Mouse (Mus musculus) midbrain, postnatal 0 days (tissue): ENCODE results near the gene Nup62. TPM values are rescaled to one million over a fixed set of nuclear protein-coding genes. Genes with fewer than 3 reads are reported as not detected.

ENCODE experiments used
- ATAC-seq: fragments of 200-750 bp; cut with Nextera tagmentation; 2 replicates; pipeline ENCODE4 v1.8.0; 2017; ENCODE audit warnings: moderate number of reproducible peaks, mild to moderate bottlenecking, moderate TSS enrichment, moderate library complexity; ENCODE audit not compliant: low FRiP score
- DNase-seq: peaks from one replicate; pipeline ENCODE4 v3.0.0-alpha.2; 2015; ENCODE audit warnings: low spot score
- H3K27ac ChIP-seq: fragments of 300-500 bp; sonication (generic); 2 replicates; pipeline ENCODE4 v1.5.1; 2014; ENCODE audit warnings: low read depth, mild to moderate bottlenecking, low read length, mixed read lengths
- H3K27me3 ChIP-seq: fragments of 300-500 bp; sonication (generic); 2 replicates; pipeline ENCODE4 v1.6.1; 2014; ENCODE audit warnings: low read length, control low read depth, mixed read lengths; ENCODE audit not compliant: insufficient read depth
- H3K36me3 ChIP-seq: fragments of 300-500 bp; sonication (generic); 2 replicates; pipeline ENCODE4 v1.6.1; 2014; ENCODE audit warnings: low read length, control low read depth, mixed read lengths; ENCODE audit not compliant: insufficient read depth
- H3K4me1 ChIP-seq: fragments of 300-500 bp; sonication (generic); 2 replicates; pipeline ENCODE4 v1.6.1; 2014; ENCODE audit warnings: mild to moderate bottlenecking, control low read depth, antibody characterized with exemption, low read length, mixed read lengths; ENCODE audit not compliant: insufficient read depth
- H3K4me2 ChIP-seq: fragments of 300-500 bp; sonication (generic); 2 replicates; pipeline ENCODE4 v1.6.1; 2014; ENCODE audit warnings: low read depth, mild to moderate bottlenecking, low read length, mixed read lengths; ENCODE audit not compliant: poor library complexity, severe bottlenecking
- H3K4me3 ChIP-seq: fragments of 300-500 bp; sonication (generic); 2 replicates; pipeline ENCODE4 v1.5.1; 2014; ENCODE audit warnings: low read depth, mild to moderate bottlenecking, low read length, moderate library complexity
- H3K9ac ChIP-seq: fragments of 300-500 bp; sonication (generic); replicated peaks from 2 replicates; pipeline ENCODE4 v1.6.1; 2014; ENCODE audit warnings: mild to moderate bottlenecking, low read length, moderate library complexity, mixed read lengths; ENCODE audit not compliant: poor library complexity, severe bottlenecking
- H3K9me3 ChIP-seq: fragments of 300-500 bp; sonication (generic); 2 replicates; pipeline ENCODE4 v1.6.1; 2016; ENCODE audit warnings: low read length, control low read depth
- CTCF ChIP-seq: IDR thresholded peaks from 2 replicates; pipeline ENCODE4 v1.5.1; 2016; ENCODE audit warnings: antibody characterized with exemption, mild to moderate bottlenecking
- WGBS: fragments of 180-500 bp; shearing (Covaris S2); extraction: QIAGEN DNeasy Blood & Tissue Kit; methylation state at CpG from one replicate; pipeline ENCODE4 v1.1.7; 2014; 5-methylcytosine and 5-hydroxymethylcytosine counted together
- polyA plus RNA-seq: library from polyadenylated mRNA; unstranded; fragments of >200 nt; fragmentation: Nextera tagmentation; extraction: Ambion mirVana; gene quantifications from 2 replicates; pipeline ENCODE4 v1.2.1, GENCODE M21; 2015
- total RNA-seq: library from RNA; depleted of rRNA; stranded (reverse); fragments of >200 nt; gene quantifications from 2 replicates; pipeline ENCODE4 v1.2.3, GENCODE M21; 2014

Gene Nup62
- total and polyA plus RNA-seq, 2 experiments from 2014 or later: 46.9 to 65.9 TPM

DNA sequence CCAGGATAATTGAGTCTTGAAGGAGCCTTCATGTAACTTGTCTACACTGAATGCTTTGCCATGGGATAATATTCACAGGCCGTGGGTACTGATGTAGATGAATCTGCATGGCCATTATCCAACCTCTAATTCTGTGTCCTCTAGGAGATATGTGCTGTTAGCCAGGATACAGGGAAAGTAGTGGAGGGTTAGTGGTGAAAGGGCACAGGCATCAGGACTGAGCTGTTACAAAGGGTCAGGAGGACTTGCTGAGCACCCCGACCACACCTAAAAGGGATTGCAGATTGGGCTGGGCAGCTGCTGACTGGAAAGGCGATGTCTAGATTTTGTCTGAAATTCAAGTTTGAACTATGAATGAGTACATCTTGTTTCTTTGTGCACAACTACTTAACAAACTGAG lies 4.6 kb downstream of the Nup62 start:
- WGBS: 91% methylated on average over 3 of the region's 3 CpGs
- Histone ChIP-seq H3K9ac (no peak overlapping the region), H3K4me2 (no peak overlapping the region), H3K9me3 (no peaks in the 10 kb centered on the region), H3K36me3 (no peaks in the 10 kb centered on the region), H3K4me1 (peaks cover 18% of the 10 kb centered on the region), H3K27ac (no peak overlapping the region), H3K27me3 (no peaks in the 10 kb centered on the region), H3K4me3 (no peak overlapping the region)
- no peak for DNase-seq
- TF ChIP-seq CTCF: no peak
- ATAC-seq: no peak

- no peaks in the 10 kb centered on the region for H3K27me3 ChIP-seq
- H3K27ac ChIP-seq: no peak overlapping the region
- no peak for ATAC-seq
- TF ChIP-seq CTCF: no peak
- H3K36me3 ChIP-seq: no peaks in the 10 kb centered on the region
- H3K9ac ChIP-seq: no peak overlapping the region
- no peak overlapping the region for H3K4me3 ChIP-seq
- 86% methylated on average over 7 of the region's 7 CpGs for WGBS
- no peak overlapping the region for H3K4me2 ChIP-seq
- DNase-seq: no peak
- H3K4me1 ChIP-seq: peaks cover 18% of the 10 kb centered on the region
- H3K9me3 ChIP-seq: no peaks in the 10 kb centered on the region
Observed at GRCm38 (mm10) chr7:44821666-44822448, 6.0 kb downstream of the Nup62 start.

- Histone ChIP-seq H3K27me3 (no peaks in the 10 kb centered on the region), H3K4me2 (no peak overlapping the region), H3K36me3 (peaks cover 4% of the 10 kb centered on the region), H3K27ac (no peak overlapping the region), H3K9ac (no peak overlapping the region), H3K9me3 (no peaks in the 10 kb centered on the region), H3K4me1 (0 out of 2 replicates have a peak, but pooled peaks cover 6% of the 10 kb centered on the region), H3K4me3 (no peak overlapping the region)
- no peak for ATAC-seq
- 35% methylated on average over 7 of the region's 7 CpGs for WGBS
- DNase-seq: no peak
- peak; percentile 39 for TF ChIP-seq CTCF
Observed at GRCm38 (mm10) chr7:44823409-44823808, 7.5 kb downstream of the Nup62 start.

DNA sequence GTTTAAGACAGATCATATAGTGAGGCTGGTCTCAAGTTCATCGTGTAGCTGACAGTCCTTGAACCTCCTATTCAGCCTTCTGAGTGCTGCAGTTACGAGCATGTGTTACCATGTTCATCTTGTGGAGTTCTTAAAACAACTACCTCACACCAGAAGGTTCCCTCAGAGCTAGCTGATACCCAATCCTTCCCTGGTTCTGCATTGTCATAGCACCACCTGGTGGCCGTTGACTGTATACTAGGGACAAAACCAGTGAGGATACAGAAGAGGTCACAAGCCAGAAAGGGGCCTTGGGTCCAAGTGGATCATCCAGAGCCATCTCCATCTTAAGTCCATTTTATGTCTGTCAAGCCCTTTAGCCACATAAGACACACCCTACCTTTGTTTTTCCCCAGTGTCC lies 9.0 kb downstream of the Nup62 start:
- peak; percentile 81 for DNase-seq
- no peaks in the 10 kb centered on the region for H3K9me3 ChIP-seq
- 16% methylated on average over 3 of the region's 3 CpGs for WGBS
- no peaks in the 10 kb centered on the region for H3K27me3 ChIP-seq
- H3K4me2 ChIP-seq: no peak overlapping the region
- H3K36me3 ChIP-seq: peaks cover 18% of the 10 kb centered on the region
- ATAC-seq: peak; percentile 62; the same call in 1 of the 2 replicates
- no peaks in the 10 kb centered on the region for H3K4me1 ChIP-seq
- H3K9ac ChIP-seq: no peak overlapping the region
- H3K27ac ChIP-seq: no peak overlapping the region
- peak; percentile 95 for TF ChIP-seq CTCF
- no peak overlapping the region for H3K4me3 ChIP-seq

DNA sequence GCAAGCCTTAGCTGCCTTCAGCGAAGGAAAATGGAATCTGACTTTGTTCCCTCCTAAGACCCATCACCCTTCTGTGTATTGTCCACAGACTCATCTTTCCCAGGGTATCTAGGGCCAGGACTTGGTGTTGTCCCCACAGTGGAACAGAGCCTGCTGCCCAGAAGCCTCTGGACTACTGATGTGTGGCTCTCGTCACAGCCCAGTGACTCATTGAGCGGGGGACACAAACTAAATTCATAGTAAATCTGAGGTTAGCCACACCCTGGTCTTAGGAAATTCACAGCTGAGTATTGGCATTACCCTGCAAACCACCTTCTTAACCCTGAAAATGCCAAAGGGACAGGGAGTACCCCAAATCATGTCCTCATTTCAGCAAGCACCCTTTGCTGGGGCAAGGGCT lies 10.9 kb downstream of the Nup62 start:
- DNase-seq (no peak), ATAC-seq (no peak)
- no peak overlapping the region for H3K27ac ChIP-seq
- no peak overlapping the region for H3K4me3 ChIP-seq
- H3K9ac ChIP-seq: no peak overlapping the region
- WGBS: 80% methylated on average over 3 of the region's 3 CpGs
- no peaks in the 10 kb centered on the region for H3K9me3 ChIP-seq
- no peak for TF ChIP-seq CTCF
- peaks cover 36% of the 10 kb centered on the region for H3K36me3 ChIP-seq
- no peaks in the 10 kb centered on the region for H3K27me3 ChIP-seq
- H3K4me1 ChIP-seq: no peaks in the 10 kb centered on the region
- no peak overlapping the region for H3K4me2 ChIP-seq

- no peaks in the 10 kb centered on the region for H3K9me3 ChIP-seq
- no peak for TF ChIP-seq CTCF
- no peak overlapping the region for H3K4me2 ChIP-seq
- no peak for DNase-seq
- H3K27ac ChIP-seq: no peak overlapping the region
- no peak overlapping the region for H3K4me3 ChIP-seq
- no peaks in the 10 kb centered on the region for H3K4me1 ChIP-seq
- WGBS: 94% methylated on average over 5 of the region's 5 CpGs
- peaks cover 42% of the 10 kb centered on the region for H3K36me3 ChIP-seq
- no peak for ATAC-seq
- H3K27me3 ChIP-seq: no peaks in the 10 kb centered on the region
- no peak overlapping the region for H3K9ac ChIP-seq
Observed at GRCm38 (mm10) chr7:44828706-44829105, 12.8 kb downstream of the Nup62 start.
